Mouse (Mus musculus): ENCODE results near the gene Tm6sf2. TPM values are rescaled to one million over a fixed set of nuclear protein-coding genes. Genes with fewer than 3 reads are reported as not detected.
"Not testable (repeated sequence)": the region's sequence is repeated elsewhere in the genome, so short reads cannot be mapped to it uniquely, and the experiment has no call there.

Gene Tm6sf2
- 1 to 10 TPM; 1.7 to 2.4 TPM for total RNA-seq (2021)
- long read RNA-seq, experiment 1, partial matches to known transcripts, result 1 of 1 reads
- long read RNA-seq, experiment 1, other reads (novel, unspliced or antisense), result 0 of 1 reads
- long read RNA-seq, experiment 2, result 0 reads

DNA sequence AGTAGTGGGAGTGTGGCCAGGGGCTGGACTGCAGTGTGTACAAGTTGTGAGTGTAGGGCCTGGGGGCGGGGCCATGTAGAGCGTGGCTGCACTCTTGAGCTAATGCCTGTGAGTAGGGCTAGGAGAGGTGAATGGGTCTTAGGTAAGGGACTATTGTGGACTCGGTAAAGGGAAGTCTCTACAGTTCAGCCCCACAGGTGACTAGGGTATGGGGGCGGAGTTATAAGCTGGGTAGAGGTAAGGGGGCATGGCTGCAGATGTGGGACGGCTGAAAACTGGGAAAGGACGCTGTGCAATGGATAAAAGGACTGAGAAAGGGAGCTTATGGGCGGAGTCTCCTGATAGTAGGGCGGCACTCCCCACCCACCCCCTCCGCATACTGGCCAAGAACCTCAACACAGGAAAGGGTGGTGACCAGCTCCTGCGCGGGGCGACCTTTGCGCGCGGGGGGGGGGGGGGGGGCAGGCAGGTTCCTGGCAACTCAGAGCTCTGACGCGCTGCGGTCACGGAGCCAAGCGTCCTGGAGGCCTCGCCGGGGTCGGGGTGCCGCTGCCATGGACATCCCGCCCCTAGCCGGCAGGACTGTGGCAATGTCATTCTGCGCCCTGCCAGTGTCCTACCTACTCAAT lies at the start of gene Tm6sf2:
Tm6sf2 (plus strand) TSS at position 484 of the 629 bp plus-strand sequence.
- no peak for DNase-seq (ENCODE audit: low spot score in 2 of 2)
- intact Hi-C loops (cut with DNase I), result no loop called here

DNA sequence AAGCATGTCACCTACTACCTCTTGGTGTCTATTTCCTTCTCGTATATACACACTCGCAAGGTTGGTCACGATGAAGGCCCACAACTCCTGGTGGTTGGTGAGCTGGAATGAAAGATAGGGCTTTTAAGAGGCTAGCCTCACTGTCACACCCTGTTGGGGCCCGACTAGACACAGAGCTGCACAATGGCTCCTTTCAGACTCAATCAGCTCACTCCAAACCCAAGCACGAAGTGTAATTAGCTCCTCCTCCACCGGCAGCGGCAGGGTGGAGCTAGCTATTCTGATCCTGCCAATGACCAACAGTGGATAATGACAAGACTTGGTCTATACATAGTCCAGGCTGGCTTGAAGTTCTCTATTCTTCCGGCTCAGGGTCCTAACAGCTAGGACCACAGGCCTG lies 49.1 kb upstream of the Tm6sf2 start:
- intact Hi-C loops (cut with DNase I), result no loop called here

DNA sequence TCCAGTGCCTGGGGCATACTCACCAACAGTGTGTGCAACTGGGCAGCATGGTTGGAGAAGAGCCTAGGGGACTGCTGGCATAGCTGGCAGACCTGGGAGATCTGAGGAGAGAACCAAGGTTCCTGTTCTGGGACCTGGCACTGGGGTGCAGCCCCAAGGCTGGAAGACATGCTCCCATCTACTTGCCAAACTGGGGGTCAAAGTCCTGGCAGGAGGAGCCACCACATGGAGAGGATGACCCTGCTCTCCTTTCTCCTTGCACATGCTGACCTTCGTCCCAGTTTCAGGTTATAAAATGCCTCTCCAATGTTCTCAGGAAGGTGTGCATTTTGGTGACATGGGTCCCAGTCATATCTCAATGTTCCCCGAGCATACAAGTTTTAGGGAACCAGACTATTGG lies 46.6 kb upstream of the Tm6sf2 start:
- no peak for DNase-seq (ENCODE audit: low spot score in 2 of 2)
- intact Hi-C loops (cut with DNase I), result no loop called here

More for the DNA sequence above, 49.1 kb upstream of the Tm6sf2 start:
- no peak for DNase-seq (ENCODE audit: low spot score in 2 of 2)

DNA sequence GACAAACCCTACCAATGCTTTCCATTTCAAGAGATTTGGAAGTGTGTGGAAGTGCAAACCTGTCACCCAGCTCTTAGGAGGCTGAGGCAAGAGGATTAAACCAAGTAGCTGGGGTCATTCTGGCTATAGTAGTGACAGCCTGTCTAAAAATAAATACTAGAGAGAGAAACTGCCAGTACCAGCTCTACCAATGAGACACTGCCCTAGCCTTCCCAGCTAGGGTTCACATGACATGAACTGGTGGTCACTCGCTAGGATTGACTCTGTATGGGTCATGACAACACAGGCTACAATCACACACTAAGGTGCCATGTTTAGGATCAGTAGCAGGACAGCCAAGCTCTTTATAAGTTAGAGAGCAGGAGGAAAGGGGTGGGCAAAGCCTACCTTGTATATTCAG lies 42.5 kb upstream of the Tm6sf2 start:
- intact Hi-C loops (cut with DNase I), result no loop called here
- DNase-seq (ENCODE audit: low spot score in 2 of 2), result no peak

DNA sequence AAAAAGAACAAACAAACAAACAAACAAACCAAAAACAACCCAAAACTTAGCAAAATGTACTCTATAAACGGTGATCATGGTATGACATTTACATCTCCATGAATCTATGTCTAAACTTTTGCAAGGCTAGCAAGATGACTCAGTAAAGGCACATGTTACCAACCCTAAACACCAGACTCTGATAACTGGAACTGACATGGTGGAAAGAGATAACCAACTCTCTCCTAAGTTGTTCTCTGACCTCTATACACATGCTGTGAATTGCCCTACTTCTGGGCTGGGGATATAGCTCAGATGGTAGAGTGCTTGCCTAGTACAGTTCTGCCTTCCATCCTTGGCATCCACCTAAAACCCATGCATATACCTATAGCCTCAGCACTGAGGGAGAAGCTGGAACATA lies 34.7 kb upstream of the Tm6sf2 start:
- intact Hi-C loops (cut with DNase I), result no loop called here
- DNase-seq (ENCODE audit: low spot score in 2 of 2), result no peak

DNA sequence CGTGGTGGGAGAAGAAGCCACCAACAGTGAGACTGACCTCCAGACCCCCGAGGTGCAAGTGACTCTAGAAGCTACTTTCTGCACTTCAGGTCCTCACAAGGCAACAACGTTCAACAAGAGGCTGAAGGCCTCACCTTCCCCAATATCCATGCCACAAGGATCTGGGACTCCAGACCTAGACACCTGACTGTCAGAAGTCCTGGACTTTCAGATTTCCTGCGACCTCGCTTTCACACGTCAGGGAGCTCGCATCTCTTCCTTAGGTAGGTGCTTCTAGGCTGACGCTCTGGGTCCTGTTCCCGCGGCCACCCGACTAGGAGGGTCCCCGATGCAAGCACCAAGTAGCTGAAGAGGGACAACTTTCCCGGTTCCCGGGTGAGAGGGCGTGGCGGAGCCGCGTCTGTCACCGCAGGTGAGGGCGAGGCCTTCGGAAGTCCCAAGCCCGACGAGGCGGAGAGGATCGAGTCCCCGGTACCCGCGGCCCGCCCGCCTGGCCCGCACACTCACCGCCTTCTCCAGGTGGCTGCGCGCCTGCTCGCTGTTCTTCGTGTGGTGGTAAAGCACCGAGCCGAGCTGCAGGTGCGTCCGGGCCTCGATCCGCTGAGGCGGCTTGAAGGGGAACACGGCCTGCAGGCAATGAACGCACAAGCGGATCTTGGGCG lies 30.7 kb upstream of the Tm6sf2 start:
- intact Hi-C loops (cut with DNase I), result no loop called here
- peak in 1 of 2 experiments; percentile 36 for DNase-seq (ENCODE audit: low spot score in 2 of 2)

DNA sequence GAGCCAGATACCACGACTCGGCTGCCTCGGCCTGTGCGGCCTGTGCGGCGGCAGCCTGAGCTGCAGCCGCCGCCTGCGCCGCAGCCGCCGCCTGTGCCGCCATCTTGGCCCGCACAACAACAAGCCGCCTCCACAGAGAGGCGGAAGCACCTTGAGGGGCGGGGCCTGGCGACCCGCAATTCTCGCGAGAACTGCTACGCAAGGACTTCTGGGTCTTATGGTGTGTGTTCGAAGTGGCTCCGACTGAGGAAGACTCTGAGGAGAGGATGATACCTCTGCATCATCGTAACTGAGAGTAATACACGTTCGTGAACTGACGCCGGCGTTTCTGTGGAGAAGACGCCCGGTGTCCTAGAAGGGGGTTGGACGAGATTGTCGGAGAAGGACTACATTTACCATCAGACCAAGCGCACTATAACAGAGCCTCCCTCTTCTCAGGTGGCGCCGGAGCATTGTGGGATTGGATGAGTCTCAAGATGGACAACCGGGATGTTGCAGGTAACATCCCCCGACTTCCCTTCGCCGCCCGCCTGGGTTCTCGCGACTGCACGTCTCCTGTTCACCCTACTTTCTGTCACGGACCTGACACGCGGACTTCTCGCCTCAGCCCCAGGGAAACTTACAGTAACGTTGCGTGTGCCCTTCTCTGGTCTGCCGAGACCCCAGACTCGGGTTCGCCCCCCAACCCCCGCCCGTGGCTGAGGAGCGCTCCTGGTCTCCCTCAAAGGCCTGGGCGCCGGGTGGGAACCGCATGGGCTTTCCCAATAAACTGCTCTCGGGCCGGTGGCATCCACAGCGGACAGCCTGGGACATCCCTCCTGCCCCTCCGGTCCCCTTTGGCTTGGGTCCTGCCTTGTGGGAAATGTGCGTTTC lies 29.9 kb upstream of the Tm6sf2 start, which contains the start of the genes Mau2 and Sugp1:
Mau2 (minus strand) TSS at position 152 of the 873 bp plus-strand sequence.
Sugp1 (plus strand) TSS at position 231 of the 873 bp plus-strand sequence.
- DNase-seq (ENCODE audit: low spot score in 2 of 2), result peak; percentile 94 to 97
- intact Hi-C loops (cut with DNase I), result no loop called here

DNA sequence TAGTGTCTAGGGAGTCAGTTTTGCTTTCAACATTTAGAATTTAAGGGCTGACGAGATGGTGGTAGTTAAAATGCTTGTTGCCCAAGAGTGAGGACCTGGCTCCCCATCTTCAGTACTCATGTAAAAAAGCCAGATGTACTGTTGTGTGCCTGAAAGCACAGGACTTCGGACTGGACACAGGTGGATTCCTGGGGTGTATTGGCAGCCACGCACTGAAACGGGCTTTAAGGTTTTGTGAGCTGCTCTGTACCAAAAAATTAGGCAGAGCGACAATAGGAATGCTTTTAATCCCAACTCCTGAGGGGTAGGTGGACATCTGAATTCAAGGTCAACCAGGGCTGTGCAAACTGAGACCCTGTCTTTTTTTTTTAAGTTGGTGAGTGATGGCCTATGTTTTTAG lies 28.7 kb upstream of the Tm6sf2 start:
- intact Hi-C loops (cut with DNase I), result no loop called here
- no peak for DNase-seq (ENCODE audit: low spot score in 2 of 2)

DNA sequence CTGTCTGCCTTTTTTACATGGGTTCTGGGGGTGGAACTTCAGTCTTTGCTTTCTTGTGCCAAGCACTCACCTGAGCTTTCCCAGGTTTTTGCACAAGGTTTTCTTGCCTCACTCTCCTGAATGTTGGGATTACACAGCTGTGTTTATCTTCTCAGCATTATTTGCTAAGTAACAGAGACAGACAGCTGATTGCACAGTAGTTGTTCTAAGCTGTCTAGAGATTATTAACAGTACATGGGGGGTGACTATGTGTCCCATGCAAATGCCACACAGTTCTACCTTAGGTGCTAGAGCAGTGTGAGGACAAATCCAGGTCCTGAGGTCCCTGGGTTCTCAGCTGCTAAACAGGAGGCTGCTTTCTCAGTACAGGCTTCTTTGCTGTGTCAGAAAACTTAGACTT lies 23.1 kb upstream of the Tm6sf2 start:
- intact Hi-C loops (cut with DNase I), result no loop called here

DNA sequence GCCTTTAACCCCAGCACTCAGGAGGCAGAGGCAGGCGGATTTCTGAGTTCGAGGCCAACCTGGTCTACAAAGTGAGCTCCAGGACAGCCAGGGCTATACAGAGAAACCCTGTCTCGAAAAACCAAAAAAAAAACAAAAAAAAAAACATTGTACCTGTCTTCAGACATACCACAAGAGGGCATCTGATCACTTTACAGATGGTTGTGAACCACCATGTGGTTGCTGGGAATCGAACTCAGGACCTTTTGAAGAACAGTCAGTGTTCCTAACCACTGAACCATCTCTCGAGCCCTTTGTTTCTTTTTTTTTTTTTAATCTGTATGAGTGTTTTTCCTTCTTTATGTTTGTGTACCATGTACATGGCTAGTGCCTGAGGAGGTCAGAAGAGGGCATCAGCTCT lies 22.3 kb upstream of the Tm6sf2 start:
- intact Hi-C loops (cut with DNase I); DNase-seq (ENCODE audit: low spot score in 2 of 2): not testable (repeated sequence)

More for the DNA sequence above, 23.1 kb upstream of the Tm6sf2 start:
- DNase-seq (ENCODE audit: low spot score in 2 of 2), result no peak

DNA sequence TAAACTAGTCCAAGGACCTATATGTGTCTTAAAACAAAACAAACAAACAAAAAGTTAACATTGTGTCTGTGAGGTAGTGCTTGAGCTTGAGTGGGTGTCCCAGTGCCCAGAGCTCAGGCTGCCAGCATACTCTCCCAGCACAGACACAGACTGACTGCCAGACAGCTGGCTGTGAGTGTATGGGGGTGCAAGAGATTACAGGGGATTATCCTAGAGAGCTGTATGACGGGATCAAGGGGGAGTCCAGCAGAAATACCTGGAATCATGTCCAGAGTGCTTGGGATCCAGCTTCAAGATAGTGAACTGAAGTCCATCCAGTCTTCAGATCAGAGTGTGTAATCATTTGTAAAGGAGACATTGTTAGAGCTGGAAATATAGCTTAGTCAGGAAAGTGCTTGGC lies 15.0 kb upstream of the Tm6sf2 start:
- DNase-seq (ENCODE audit: low spot score in 2 of 2), result no peak
- intact Hi-C loops (cut with DNase I), result no loop called here

DNA sequence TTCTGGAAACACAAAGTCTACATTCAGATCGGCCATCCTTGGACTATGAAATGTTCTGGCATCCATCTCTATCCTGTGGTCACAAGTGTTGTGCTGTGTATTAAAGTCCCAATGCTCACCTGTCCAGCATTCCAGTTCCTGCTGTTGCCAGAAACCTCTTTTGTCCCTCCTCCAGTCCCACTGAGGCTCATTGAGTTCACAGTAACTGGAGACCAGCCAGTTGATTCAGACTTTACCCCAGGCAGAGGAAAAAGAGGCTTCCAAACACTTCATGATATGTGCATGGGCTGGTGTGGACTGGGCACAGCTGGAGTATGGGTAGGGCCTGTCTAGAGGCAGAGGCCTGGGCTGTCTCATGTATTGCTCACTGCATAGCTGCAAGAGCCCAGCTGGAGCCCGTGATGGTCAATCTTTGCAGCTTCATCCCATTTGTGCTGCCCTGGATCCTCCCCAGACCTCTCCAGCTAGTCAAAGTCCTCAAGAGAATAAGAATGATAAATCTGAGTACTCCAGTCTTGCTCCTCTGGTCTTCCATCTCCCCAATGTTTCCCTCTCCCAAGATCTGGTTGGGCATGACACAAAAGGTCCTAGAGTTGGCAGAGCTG lies 786 bp upstream of the Tm6sf2 start:
- no peak for DNase-seq (ENCODE audit: low spot score in 2 of 2)
- intact Hi-C loops (cut with DNase I), result no loop called here

DNA sequence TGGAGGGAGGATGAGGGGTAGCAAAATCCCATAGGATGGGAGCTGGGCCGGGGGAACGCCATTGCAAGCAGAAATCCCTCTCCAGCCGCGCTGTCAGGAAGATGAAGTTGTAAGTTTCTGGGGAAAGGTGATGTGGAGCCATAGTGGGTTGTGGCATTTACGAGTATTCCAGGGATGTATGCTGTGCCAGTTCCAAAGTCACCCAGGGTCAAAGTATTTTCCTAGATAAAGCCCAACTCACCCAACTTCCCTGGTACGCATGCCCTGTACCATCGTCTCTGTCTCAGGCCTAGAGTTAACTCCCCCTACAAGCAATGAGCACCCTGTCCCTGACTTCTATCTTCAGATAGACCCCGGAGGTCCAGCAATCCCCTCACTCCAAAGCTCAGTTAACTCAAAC lies 396 bp downstream of the Tm6sf2 start:
- intact Hi-C loops (cut with DNase I), result no loop called here
- DNase-seq (ENCODE audit: low spot score in 2 of 2), result no peak

DNA sequence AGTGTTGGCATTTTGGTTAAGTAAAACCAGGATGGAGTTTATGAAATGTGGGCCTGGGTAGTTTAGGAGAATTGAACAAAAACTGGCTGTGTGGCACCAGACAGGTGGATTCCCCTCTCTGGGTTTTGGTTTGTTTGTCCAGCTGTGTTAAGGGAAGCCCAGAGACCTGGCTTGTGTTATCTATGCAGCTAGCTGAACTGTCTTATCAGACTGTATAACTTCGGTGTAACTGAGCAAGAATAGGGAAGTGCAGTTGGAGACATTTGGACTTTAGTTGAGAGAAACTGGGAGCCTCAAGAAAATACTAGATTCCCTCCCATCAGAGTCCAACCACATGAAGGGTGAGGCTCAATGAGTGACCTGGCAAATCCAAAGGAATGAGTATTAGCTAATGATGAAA lies 958 bp downstream of the Tm6sf2 start:
- no peak for DNase-seq (ENCODE audit: low spot score in 2 of 2)
- intact Hi-C loops (cut with DNase I), result no loop called here

DNA sequence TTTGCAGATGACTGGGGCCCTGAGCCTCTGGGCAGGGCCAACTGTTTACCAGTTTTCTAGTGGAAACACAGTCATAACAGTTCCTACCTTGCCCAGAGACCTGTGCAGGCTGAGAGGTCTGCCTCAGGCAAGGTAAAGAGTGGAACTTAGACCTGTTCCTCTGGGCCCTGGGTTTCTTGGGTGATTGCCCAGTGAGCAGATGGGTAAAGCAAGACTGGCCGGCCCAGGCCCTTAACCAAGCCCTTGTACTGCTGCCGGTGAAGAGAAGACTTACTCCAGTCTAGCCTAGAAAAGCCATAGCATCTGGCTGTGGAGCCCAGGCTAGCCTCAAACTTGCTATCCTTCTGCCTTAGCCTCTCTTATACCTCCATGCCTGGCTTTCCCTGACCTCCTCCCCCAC lies 9.3 kb downstream of the Tm6sf2 start:
- DNase-seq (ENCODE audit: low spot score in 2 of 2), result no peak
- intact Hi-C loops (cut with DNase I), result no loop called here

DNA sequence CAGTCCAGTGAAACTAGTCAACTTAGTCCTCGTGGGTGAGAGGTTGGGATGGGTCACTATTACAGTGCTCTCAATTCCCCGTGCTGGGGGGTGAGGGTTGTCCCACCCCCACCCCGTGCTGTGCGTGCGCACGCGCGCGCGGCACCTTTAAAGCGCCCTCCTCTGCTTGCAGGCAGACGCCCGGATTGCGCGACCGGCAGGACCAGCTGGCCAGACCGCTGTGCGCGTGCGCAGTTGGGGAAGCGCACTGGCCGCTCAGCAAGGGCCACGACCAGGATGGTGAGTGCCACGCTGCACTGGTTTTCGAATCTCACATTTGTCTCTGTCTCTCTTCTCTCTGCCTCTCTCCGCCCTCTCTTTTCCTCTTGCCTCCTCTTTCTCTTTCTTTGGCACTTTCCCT lies 10.6 kb downstream of the Tm6sf2 start, which contains the start of gene Hapln4:
Hapln4 (plus strand) TSS at position 173 of the 400 bp plus-strand sequence.
- intact Hi-C loops (cut with DNase I), result no loop called here
- no peak for DNase-seq (ENCODE audit: low spot score in 2 of 2)

DNA sequence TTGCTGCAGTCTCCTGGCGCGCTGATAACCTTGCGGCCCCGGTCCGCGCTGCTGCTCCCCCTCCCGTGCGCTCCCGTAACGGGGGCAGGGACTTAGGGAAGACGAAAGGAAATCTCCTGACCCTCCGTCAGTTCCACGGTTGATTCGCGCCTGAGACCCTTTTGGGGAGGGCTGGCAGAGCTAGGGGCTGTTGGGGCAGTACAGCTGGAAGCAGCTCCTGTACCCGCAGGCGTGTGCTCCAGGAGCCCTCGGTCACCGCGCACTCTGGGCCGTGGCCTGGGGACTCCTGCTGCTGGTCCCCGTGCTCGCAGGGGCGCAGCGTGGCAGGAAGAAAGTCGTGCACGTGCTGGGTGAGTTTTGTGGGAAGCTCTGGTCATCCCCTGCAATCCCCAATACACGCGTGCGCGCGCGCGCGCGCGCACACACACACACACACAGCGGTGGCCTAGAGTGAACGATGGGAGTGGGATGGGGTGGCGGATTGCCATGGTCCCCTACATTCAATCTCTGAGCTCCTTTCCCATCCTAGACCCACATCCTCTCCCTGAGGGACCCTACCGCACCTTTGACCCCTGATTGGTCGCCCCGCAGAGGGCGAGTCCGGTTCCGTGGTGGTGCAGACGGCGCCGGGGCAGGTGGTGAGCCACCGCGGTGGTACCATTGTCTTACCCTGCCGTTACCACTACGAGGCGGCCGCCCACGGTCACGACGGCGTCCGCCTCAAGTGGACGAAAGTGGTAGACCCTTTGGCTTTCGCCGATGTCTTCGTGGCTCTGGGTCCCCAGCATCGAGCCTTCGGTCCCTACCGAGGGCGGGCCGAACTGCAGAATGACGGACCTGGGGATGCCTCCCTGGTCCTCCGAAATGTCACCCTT lies 11.7 kb downstream of the Tm6sf2 start:
- no peak for DNase-seq (ENCODE audit: low spot score in 2 of 2)
- intact Hi-C loops (cut with DNase I), result loop anchor here (5.0 kb wide), 1 partner anchor 138 kb away; no protein-coding TSS in a partner anchor

DNA sequence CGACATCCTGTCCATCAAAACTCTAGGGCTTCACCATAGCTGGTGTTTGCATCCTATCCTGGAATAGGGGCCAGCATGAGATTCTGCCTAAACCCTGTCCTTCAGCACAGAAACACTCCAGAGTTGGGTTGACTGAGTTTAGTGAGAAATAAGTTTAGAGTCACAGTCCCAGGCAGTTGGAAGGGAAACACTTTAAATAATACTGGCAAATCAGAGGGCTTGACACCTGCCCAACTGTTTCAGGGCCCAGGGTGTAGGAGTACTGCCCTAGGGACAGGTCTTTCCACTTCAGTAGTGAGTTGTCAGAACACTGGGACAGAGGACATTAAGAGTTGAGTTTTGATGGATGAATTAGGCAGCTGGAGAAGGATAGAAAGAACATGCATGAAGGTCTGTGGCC lies 13.4 kb downstream of the Tm6sf2 start:
- intact Hi-C loops (cut with DNase I), result loop anchor here (2.0 to 5.0 kb wide), 2 partner anchors 81 to 136 kb away; no protein-coding TSS in a partner anchor
- no peak for DNase-seq (ENCODE audit: low spot score in 2 of 2)

All from left cerebral cortex, postnatal 14 days (tissue).